Mouse (Mus musculus) CH12.LX (cell line): ENCODE measurements around the gene Tshz2.

Source experiments
- ELF1 ChIP-seq: IDR thresholded peaks from 2 replicates; pipeline ENCODE4 v1.6.1; 2014; ENCODE audit warnings: low read depth, mild to moderate bottlenecking, inconsistent platforms, low read length, improper control_type of control experiment
- MAX ChIP-seq: IDR thresholded peaks from 2 replicates; pipeline ENCODE4 v1.6.1; 2011; ENCODE audit warnings: low read length, improper control_type of control experiment
- TCF12 ChIP-seq: IDR thresholded peaks from 2 replicates; pipeline ENCODE4 v1.6.1; 2014; ENCODE audit warnings: low read depth, mild to moderate bottlenecking, inconsistent platforms, low read length, improper control_type of control experiment

DNA sequence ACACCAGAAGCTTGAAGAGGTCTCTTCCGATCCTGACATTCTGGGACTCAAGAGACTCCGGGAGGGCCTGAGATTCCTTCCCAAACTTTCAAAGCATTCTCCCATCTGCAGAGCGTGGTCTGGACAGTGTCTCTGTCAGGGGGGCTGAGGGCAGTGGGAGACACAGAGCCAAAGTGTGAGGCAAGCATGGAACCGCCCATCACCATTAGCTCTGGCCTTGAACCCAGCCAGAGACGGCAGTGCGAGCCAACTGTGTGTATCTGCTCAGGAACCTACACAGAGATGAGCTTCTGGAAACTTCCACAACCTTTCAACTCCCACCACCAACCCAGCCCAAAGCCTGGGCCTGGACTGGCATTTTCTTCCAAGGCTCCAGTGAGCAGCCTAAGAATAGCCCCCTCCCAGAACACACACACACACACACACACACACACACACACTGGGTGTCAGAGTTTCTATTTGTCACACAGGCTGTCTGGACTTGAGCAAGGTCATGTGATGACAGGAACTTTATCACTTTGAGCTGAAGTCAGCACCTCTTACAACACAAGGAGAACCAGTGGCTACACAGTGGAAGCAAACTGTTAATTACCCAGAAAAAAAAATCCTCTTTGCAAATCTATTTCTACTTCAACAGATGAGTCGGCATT is 67.2 kb downstream of the Tshz2 start:
- TF ChIP-seq ELF1 (no peak), TCF12 (no peak), MAX (no peak)
